Mouse (Mus musculus): ENCODE measurements at regions not wholly inside any gene's neighbourhood (a gene's known extent, or its start where the extent isn't known, plus 50 kb on each side); places are given as distances from the start of the nearest gene placed in this dataset.

- DNase-seq (ENCODE audit: low spot score), result no peak
Measured at GRCm38 (mm10) chrX:158544021-158544420, 500.9 kb upstream of the Cnksr2 start.

- DNase-seq (ENCODE audit: low spot score), result no peak
Measured at GRCm38 (mm10) chrX:158577856-158578255, 534.8 kb upstream of the Cnksr2 start.

- no peak for DNase-seq (ENCODE audit: low spot score)
Measured at GRCm38 (mm10) chrX:158613136-158613535, 570.0 kb upstream of the Cnksr2 start.

- peak; percentile 16 for DNase-seq (ENCODE audit: low spot score)
Measured at GRCm38 (mm10) chrX:158613607-158614006, 570.5 kb upstream of the Cnksr2 start.

GRCm38 (mm10) chrX:158614029-158614428, 570.9 kb upstream of the Cnksr2 start:
- DNase-seq (ENCODE audit: low spot score), result no peak

GRCm38 (mm10) chrX:158614452-158614851, 571.4 kb upstream of the Cnksr2 start:
- DNase-seq (ENCODE audit: low spot score), result no peak

GRCm38 (mm10) chrX:158615096-158615495, 572.0 kb upstream of the Cnksr2 start:
- DNase-seq (ENCODE audit: low spot score), result no peak

DNA sequence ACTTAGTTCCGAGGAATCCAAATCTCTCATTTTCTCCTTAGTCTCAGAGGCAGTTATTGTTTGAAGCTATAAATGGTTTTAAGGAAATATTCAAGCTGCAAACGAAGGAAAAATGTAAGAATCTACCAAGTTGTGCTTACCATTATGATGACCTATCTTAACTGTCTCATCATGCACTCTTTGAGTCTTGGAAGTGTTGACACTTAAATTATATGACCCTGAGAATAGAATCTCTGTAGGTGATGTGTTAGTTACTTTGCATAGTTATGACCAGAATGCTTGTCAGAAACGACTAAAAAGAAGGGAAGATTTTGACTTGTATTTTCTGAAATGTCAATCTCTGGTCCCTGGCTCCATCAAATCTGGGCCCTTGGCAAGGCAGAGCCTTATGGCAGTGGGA, 582.7 kb upstream of the Rps6ka3 start:
- DNase-seq (ENCODE audit: low spot score), result no peak

DNA sequence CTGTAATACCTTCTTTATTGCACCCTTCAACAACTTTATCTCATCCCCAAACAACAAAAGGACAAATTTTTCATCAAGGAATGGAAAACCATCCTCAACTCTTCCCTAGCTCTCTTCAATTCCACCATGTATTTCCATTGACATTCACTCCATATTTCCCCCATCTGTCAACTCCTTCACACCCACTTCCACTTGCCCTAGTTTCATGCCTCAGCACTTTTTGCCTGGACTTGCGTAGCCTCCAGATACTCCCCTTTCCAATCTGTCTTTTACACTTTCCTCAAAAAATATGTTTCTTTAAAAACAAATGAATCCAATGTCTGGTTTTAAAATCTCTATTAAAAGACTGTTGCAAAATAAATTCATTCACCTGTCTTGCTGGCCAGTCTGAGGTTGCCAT, 577.7 kb upstream of the Rps6ka3 start:
- no peak for DNase-seq (ENCODE audit: low spot score)

GRCm38 (mm10) chrX:158652226-158652625, 557.9 kb upstream of the Rps6ka3 start:
- DNase-seq (ENCODE audit: low spot score), result no peak

DNA sequence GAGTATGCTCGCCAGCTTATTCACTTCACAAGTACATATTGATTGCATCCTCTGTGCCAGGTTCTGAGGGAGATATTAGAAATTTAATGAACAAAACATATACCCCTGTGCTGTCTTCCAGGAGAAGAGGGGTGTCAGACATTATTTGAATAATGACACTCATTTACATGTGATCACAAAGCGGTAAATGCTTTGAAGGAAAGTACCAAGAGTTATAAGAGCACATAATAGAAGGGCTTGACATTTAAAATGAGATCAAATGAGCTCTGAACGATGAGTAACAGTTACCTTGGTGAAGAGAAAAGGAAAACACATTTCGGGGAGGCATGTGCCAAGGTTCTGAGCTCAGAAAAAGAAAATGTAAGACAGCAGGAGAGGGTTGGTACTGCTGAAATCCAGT, 553.9 kb upstream of the Rps6ka3 start:
- no peak for DNase-seq (ENCODE audit: low spot score)

DNA sequence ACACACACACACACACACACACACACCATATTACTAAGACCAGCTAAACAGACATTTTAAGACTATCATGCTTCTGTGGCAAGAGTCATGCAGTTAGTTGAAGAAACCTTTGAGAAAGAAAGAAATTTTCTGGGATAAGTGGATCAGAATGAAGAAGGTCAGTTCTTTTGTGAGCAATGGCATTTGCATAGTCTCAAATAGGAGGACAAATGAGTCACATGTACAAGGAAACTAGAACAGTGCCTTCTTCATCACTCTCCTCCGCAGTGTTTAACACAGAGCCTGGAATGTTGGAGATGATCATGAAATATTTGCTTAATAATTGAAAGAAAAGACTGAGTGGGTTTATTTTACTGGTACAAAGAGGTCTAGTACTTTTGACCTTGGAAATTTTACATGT, 515.9 kb upstream of the Rps6ka3 start:
- no peak for DNase-seq (ENCODE audit: low spot score)

- peak; percentile 5 for DNase-seq (ENCODE audit: low spot score)
Measured at GRCm38 (mm10) chrX:158703411-158703810, 506.7 kb upstream of the Rps6ka3 start.

DNA sequence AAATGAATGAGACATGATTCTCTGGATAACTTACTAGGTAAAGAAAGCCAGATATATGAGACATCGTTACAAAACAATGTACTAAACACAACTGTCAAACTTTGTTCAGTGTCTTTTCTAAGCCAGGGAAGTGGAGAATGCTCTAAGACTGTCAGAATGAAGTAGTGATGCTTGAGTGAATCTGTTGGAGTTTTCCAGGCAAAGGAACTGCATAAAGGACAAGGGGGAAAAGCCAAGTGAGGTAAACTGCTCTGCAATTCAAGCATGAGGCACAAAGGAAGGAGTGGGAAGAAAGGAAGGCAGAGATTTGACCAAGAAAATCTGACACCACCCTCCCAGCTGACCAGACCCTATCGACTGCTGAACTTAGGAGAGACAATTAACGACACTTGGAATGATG, 500.3 kb upstream of the Rps6ka3 start:
- no peak for DNase-seq (ENCODE audit: low spot score)

GRCm38 (mm10) chrX:158744738-158745137, 465.4 kb upstream of the Rps6ka3 start:
- no peak for DNase-seq (ENCODE audit: low spot score)

- no peak for DNase-seq (ENCODE audit: low spot score)
Measured at GRCm38 (mm10) chrX:158745766-158746541, 464.2 kb upstream of the Rps6ka3 start.

All from embryo, embryonic 10 days (tissue).